Mouse (Mus musculus): ENCODE measurements around the gene Mthfr.
"Not testable (repeated sequence)": the region's sequence is repeated elsewhere in the genome, so short reads cannot be mapped to it uniquely, and the experiment has no call there.

Gene Mthfr

DNA sequence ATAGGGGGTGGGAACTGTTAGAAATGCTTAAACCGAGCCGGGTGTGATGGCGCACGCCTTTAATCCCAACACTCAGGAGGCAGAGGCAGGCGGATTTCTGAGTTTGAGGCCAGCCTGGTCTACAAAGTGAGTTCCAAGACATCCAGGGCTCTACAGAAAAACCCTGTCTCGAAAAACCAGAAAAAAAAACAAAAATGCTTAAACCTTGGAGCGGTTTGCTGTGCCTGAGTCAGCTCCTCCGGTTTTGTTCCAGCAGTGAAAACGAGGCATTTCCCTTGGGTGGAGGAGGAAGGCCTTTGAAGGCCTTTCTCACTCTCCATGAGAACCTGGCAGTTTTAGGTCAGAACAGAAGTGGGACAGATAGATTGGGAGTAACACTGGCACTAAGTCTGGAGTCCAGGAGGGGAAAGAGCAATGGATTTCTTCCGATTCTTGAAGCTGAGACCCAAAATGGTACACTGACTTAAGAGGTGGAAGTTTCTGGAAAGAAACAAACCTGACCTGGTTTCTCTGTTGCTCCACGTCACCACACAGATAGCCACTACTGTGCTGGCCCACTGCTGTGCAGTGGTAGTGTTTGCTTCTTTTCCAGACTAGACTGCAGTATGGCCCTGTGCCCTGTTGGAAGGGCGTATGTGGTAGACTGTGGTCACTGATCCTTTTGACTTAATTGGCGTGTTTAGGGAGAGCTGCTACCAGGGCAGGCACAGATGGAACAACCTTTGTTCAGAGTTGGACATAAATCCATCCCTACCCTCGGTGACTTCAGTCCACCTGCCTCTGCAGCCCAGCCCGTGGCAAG is 1.4 kb downstream of the Mthfr start:
- no peak for DNase-seq (ENCODE audit: low spot score in 2 of 2)

GRCm38 (mm10) chr4:148040933-148041610 is 2.2 kb downstream of the Mthfr start:
- DNase-seq (ENCODE audit: low spot score in 2 of 2) = peak; percentile 46 to 57

GRCm38 (mm10) chr4:148041611-148042191 is 2.8 kb downstream of the Mthfr start:
- peak in 1 of 2 experiments; percentile 20 for DNase-seq (ENCODE audit: low spot score in 2 of 2)

- DNase-seq (ENCODE audit: low spot score in 2 of 2) = not testable (repeated sequence)
These were observed 4.5 kb downstream of the Mthfr start for GRCm38 (mm10) chr4:148043327-148043726.

GRCm38 (mm10) chr4:148044113-148044512 is 5.2 kb downstream of the Mthfr start:
- DNase-seq (ENCODE audit: low spot score in 2 of 2) = no peak

DNA sequence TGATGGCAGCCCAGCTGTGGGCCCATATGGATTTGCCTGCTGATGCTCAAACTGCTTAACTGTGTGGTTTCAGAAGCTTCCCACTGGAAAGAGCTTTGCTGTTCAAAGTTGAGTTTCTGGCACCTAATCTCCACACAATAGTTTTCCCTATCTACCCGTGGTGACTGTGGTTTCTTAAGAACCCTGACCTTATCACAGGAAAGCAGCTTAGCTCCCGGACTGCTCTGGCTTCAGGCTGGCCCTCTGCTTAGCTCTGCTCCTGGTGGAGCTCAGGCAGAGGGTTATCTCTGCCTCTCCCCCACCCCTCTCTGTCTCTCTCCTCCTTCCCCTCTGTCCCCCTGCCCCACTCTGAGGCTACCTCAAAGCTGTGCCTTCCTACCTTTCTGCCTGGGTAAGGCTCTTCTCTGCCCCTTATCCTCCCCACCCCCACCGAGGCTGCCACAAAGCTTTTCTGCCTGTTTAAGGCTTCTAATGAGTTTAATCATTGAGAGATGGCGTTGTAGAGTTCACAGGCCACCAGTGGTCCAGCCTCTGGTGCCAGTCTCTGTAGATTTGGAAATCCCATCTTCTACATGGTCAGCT is 7.7 kb downstream of the Mthfr start:
- DNase-seq (ENCODE audit: low spot score in 2 of 2) = peak in 1 of 2 experiments; percentile 22

DNA sequence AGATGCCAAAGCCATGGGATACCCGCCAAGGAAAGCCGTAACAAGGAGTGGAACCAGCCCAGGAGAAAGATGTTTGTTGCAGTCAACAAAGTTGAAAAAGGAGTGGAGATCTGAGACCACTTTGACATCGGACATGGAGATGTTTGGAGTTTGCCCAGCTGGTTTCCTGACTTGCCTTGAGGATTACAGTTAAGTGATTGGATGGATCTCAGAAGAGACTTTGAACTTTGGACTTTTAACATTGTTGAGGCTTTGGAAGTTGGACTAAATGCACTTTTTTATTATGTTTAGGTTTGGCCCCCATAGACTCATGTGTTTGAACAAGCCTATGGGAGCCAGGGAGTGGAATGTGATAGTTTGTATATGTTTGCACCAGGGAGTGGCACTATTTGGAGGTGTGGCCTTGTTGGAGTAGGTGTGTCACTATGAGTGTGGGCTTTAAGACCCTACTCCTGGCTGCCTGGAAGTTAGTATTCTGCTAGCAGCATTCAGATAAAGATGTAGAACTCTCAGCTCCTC is 11.6 kb downstream of the Mthfr start:
- not testable (repeated sequence) for DNase-seq (ENCODE audit: low spot score in 2 of 2)

DNA sequence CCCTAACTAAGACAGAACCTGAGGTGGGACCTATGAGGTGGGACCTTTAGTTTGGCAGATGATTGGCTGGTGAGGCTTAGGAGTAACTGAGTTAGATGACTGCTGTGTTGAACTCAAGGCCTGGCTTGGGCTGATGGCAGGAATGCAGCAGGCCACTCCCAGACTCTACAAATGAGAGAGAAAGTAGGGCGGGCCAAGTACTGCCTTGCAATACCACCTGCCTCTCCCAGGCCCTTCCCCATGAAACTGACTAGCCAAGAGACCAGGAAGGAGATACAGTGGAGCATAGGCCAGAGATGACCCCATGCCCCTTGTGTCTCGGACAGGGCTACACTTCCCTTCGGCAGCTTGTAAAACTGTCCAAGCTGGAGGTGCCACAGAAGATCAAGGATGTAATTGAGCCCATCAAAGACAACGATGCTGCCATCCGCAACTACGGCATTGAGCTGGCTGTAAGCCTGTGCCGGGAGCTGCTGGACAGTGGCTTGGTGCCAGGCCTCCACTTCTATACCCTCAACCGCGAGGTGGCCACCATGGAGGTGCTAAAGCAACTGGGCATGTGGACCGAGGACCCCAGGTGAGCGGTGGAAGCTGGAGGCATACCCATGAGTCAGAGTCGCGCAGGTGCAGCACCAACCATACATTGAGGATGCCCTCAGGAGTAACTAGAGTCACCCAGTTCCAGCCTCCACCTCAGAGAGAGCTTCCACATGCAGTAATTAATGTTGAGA is 12.3 kb downstream of the Mthfr start:
- DNase-seq (ENCODE audit: low spot score in 2 of 2) = no peak

DNA sequence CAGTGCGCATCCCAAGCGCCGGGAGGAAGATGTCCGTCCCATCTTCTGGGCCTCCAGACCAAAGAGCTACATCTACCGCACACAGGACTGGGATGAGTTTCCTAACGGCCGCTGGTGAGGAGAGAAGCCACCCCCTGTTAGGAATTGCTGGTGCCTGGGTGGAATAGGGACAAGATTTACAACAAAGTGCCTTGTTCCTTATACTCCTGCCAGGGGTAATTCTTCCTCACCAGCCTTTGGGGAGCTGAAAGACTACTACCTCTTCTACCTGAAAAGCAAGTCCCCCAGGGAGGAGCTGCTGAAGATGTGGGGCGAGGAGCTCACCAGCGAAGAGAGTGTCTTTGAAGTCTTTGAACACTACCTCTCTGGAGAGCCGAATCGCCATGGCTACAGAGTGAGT is 13.0 kb downstream of the Mthfr start:
- no peak for DNase-seq (ENCODE audit: low spot score in 2 of 2)

- no peak for DNase-seq (ENCODE audit: low spot score in 2 of 2)
These were observed 14.1 kb downstream of the Mthfr start for GRCm38 (mm10) chr4:148052976-148053375.

- no peak for DNase-seq (ENCODE audit: low spot score in 2 of 2)
These were observed 14.6 kb downstream of the Mthfr start for GRCm38 (mm10) chr4:148053417-148053920.

DNA sequence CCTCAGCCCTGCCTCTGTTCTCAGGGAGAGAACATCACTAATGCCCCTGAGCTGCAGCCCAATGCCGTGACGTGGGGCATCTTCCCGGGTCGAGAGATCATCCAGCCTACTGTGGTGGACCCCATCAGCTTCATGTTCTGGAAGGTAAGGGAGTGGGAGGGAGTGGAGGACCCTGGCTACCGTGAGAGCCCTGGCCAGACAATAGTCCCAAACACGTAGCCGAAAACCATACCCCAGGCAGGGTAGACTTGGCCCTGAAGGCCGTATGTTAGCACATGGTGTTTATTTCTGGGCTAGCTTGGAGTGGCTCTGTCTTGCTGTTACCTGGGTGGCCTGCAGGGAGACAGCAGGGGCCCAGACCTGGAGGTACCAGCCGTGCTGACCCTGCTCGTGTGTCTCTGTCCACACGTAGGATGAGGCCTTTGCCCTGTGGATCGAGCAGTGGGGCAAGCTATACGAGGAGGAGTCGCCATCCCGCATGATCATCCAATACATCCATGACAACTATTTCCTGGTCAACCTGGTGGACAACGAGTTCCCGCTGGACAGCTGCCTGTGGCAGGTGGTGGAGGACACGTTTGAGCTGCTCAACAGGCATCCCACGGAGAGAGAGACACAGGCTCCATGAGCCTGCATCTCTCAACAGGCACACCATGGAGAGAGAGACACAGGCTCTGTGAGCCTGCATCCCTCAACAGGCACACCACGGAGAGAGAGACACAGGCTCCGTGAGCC is 16.3 kb downstream of the Mthfr start:
- no peak for DNase-seq (ENCODE audit: low spot score in 2 of 2)

- no peak for DNase-seq (ENCODE audit: low spot score in 2 of 2)
These were observed 17.4 kb downstream of the Mthfr start for GRCm38 (mm10) chr4:148056246-148056645.

GRCm38 (mm10) chr4:148056801-148057200 is 17.9 kb downstream of the Mthfr start:
- DNase-seq (ENCODE audit: low spot score in 2 of 2) = no peak

- no peak for DNase-seq (ENCODE audit: low spot score in 2 of 2)
These were observed 18.9 kb downstream of the Mthfr start for GRCm38 (mm10) chr4:148057661-148058209.

- no peak for DNase-seq (ENCODE audit: low spot score in 2 of 2)
These were observed 19.4 kb downstream of the Mthfr start for GRCm38 (mm10) chr4:148058218-148058819.

DNA sequence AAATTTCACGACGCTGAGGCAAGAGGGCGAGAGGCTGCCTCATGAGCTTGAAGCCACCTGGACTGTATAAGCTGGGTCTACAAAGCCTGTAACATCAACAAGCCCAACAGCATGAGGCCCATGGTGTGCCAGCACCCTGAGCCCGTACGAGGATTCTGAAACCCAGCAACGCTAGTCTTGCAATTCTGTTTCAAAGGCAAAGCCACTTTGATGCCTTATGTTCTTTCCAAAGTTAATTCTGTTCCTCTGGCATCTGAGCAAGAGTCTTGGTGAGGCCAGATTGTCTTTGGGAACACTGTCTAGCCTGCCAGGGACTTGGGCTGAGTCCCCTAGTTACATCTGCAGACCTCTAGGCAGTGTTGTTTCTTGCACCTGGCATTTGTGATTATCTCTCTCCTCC is 20.1 kb downstream of the Mthfr start:
- DNase-seq (ENCODE audit: low spot score in 2 of 2) = no peak

DNA sequence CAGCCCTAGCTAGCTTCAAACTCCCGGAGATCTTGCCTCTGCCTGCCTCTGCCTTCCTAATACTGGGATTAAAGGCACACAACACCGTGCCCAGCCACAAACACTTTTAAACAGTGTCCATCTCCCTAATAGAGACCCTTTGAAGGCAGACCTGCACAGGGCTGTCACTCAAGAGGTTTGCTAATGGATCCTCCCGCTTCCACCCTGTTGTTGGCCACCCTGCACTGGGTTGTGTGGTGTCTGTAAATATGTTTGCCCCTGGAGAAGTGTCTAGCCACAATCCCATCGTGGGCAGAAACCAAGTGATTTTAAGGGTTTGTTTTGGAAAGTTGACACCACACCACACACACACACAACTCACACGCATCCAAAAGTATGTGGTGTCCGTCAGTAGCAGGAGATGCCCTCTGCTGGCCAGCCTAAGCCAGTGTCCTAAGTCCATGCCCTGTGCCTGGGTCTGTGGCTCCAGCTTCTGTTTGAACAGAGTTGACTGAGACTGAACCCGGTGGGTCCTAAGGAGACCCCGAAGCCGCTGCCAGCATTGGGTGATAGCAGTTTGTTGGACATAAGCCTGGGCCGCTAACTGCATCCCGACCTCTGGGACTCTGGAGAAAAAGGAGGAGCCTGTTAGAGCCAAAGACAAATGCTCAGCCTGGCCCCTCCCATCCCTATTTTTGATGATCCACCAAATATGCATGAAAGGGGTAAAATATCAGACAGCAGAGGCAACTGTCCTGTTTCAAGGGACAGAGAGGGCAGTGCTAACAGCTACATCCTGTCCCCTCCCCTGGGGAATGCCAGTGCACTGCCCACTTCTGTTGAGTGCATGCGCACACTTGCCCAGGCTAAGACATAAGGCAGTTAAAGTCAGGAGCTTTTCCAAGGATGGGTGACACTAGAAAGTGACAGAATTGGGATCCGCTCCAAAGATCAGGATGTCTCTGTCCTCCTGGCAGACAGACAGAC is 21.5 kb downstream of the Mthfr start:
- no peak for DNase-seq (ENCODE audit: low spot score in 2 of 2)

DNA sequence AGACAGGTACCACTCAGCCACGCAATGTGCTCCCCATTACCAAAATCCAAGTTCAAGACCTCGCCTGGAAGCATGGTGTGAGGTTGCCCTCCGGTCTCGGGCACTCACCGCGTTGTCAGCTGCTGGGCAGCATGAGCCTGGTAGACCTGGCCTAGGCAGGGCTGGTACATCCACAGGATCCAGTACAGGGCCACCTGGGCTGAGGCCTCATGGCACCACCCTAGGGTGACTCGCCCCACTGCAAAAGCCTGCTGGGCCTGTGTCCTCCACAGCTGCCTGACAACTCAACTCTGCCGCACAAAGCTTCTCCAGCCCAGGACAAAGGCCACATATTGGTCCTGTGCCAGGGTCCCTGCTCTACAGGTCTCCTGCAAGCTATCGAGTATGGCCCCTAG is 22.2 kb downstream of the Mthfr start:
- no peak for DNase-seq (ENCODE audit: low spot score in 2 of 2)
